Mouse (Mus musculus): ENCODE measurements around the gene Kcnd3.

Gene Kcnd3

DNA sequence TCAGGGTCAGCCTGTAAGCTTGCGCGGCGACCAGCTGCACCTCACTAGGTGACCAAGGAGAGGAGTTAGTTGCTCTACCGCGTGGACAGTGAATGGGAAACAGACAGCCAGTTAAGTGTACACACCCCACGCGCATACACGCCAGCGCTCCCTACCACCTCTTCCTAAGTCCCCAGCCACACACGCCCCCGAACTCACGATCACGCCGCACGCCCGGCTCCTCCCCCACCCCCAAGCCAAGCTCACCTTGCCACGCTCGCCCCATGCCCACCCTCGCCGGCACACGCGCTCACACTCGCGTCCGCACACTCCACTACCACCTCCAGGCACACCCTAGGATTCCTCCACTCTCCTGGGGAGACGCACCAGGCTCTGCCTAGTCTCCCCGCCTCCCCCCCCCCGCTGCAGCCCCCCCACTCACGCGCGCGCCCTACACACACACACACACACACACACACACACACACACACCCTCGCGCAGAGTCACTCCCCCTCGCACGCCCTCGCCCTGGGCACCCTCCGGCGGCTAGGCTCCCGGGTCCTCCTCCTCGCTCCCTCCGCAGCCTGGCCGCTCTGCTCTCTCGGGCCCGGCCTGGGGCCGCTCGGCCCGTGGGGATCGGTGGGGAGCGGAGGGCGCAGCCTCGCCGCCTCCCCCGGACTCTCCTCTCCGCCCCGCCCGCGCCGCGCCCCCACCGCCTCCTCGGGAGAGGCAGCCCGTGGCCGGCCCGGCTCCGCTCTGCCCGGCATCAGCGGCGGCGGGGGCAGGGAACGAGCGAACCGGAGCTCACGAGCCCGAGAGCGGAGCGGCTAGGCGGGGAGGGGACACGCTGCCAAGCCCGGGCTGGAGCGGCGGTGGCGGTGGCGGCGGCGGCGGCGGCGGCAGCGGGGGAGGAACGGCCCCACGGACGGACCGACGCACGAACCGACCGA, at the start of gene Kcnd3:
Gene Kcnd3 (plus strand): TSS at position 704 of the 929 bp plus-strand sequence.
- peak; percentile 8 for DNase-seq

DNA sequence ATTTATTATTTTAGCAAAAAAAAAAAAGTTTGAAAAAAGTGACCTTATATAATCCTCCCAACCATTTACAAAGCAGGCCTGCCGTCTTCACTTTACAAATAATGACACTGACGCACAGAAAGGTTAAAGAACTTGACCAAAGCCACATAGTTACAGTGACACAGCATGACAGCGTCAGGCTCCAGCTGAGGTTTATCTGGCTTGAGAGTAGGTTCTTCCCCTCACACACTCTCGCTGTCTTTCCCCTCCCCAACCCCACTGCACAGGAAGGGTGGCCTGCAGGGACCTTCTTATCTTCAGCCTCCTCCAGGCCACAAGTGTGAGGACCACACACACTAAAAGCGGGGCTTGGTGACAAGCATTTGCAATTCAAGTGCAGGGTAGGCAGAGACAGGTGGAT, 49.5 kb upstream of the Kcnd3 start:
- no peak for DNase-seq

DNA sequence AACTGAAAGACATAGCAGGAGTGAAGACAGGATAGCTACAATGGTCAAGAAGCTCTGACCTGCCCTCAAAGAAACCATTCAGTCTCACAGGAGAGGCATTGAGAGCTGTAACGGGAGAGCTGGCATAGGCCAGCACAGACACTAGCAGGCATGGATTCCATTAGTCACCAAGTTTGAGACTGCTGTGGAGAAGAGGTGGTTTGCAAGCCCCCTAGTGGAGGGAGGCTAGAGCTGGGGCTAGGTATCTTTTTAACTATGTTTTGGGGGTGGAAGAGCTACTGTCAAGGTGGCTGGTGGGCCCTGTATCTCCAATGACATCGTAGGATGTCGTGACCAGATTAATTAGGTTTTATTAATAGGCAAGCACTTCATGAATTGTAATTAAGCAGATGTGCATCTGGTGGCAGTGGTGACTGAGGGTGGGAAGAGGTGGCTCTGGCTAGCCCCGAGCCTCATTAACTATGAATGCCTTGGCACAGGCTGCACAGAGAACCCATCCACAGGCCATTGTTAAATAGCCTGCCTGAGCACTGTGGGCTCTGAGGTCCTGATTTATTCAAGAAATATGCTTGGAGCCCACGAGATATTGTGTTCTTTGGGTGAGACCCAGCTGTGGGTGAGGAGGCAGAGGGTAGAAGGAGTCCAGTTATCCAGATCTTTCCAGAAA, 48.6 kb upstream of the Kcnd3 start:
- no peak for DNase-seq

DNA sequence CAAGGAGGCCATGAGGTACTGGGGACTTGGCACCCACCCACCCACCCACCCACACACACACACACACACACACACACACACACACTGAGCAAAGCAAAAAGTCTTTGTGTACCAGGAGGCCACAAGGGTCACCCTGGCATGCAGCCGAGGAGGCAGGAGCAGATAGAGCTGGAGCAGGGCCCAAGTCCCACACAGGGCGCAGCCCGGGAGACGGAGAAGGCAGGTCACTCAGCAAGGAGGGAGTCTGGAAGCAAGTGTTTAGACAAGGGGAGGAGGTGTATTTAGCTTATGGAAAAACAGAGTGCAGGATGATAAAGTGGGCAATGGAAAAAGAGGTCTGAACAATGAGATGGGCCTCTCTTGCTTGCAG, 48.1 kb upstream of the Kcnd3 start:
- DNase-seq = peak; percentile 10

DNA sequence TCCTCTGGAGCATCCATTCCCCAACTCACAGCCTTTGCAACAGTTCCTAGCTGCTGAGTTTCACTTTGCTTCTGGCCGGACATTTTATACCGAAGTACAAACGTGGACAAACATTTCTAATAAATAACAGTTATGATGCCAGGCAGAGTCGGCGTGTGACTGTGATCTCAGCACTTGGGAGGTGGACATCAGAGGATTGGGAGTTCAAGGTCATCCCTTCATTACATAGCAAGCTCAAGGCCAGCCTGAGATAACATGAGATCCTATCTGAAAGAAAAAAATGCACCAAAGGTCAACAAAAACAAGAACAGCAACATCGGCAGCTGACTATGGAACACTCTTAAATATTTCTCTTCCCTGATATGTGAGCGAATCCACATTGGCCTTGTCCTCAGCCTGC, 46.6 kb upstream of the Kcnd3 start:
- DNase-seq = no peak

DNA sequence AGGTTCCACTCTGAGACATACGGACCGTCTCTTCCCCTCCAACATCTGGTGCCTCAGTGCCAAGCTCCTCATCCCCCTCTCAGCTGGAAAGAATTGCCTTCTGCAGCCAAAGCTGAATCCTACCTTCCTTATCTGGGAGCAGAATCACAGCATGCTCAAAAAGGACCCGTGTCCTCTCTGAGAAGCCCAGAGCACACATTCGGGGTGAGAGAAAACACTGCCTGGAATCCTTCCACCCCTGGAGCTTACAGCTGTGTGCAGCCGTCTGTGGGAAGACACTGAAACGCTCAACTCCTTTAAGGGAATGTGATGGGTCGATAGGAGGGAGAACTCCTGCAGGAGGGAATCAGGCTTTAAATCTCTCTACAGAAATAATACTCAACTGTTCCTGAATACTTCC, 46.1 kb upstream of the Kcnd3 start:
- DNase-seq = no peak

DNA sequence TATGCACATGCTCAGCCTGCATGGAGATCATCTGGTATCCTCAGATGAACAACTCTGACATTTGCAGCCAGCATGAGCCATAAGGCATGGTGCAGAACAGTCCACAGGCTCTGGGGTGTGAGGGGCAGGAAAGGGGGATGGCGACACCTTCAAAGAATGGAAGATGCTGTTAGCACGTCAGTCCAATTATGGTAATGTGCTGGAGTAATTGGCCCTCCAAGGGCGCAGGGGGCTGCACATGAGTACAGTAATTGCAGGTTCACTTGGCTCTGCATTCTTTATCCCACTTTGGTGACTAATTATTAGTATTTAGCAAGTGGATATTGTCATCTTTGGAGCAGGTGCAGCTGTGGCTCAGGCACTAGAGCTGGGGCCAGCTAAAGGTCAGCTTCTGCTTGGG, 43.9 kb upstream of the Kcnd3 start:
- no peak for DNase-seq

DNA sequence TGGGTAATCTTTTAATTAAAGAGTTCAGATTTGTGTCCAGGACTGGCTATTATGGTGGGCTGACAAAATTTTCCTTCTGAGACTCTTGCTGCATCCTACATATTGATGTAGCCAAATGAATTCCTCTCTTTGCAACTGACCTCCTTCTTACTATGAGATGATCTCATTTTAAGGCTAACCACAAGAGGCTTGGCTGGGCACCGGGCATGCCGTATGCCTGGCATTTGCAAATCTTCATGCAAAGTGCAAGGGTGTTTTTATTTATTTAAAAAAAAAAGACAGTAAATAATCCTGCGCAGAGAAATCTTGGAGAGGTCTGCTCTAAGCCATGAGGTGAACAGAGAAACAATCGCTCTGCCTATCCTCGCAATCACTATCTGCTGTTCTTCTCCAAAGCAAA, 41.3 kb upstream of the Kcnd3 start:
- DNase-seq = no peak

DNA sequence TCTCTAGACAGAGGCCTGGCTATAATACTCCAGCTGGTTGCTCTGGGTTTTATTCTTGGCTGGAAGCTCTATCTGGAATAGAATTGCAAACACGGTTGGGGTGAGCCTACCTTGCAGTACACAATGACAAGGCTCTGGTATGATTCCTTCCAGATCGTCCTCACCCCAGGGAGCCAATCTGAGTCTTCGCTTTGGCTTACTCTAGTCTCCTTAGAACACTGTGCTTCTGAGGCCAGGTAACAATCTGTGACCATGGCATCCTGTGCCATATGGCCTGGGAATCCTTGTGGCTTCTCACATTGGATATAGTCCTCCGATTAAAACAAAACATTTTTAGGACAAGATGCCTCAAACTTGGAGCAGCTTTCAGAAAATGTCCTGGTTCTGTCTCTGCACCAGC, 40.4 kb upstream of the Kcnd3 start:
- DNase-seq = no peak

DNA sequence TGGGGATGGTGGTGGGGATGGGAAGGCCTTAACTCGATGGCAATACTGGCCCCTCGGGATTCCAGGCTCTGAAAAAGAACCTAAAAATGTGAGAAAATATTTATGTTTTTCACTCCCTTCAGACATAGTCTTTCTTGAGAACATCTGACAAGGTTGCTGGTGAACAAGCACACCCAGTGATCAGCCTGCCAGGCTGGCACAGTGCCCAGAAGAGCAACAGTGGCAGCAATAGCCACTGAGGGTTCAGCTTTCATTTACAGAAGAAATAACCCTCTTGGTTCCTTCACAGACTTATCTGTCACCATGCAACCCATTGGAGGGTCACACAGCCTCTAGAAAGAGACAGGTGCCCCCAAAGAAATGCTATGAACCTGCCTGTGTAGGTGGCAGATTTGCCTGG, 39.9 kb upstream of the Kcnd3 start:
- no peak for DNase-seq

DNA sequence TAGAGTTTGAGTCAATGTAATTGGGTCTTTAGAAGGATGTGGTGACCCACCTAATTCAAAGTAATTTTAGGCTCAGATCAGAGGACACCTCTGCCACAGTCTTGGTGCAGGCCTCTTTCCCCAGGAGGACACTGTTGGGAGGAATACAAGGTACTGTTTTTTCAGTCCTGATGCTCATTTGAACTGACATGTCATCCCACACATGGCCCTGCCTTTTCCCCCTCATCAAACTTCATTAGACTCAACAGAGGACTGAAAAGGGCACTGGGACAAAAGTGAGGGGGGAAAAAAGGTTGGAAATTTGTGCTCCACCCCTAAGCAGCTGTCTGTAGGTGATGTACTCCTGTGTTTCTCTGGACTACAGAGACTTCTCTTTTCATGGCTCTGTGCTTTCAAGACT, 39.4 kb upstream of the Kcnd3 start:
- no peak for DNase-seq

DNA sequence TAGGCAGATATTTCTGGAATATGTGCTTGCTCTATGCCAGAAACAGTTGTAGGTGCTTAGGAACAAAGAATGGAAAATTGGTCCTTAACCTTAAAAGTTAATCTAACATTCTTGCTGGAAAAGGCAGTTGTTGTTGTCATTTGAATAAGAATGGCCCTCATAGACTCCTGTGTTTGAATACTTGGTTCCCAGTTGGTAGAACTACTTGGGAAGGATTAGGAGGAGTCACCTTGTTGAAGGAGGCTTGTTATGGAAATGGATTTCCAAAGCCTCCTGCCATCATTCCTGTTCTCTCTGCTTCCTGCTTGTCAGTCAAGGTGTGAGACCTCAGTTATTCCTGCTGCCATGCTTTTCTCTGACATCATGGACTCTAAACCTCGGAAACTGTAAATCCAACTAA, 33.7 kb upstream of the Kcnd3 start:
- DNase-seq = no peak

DNA sequence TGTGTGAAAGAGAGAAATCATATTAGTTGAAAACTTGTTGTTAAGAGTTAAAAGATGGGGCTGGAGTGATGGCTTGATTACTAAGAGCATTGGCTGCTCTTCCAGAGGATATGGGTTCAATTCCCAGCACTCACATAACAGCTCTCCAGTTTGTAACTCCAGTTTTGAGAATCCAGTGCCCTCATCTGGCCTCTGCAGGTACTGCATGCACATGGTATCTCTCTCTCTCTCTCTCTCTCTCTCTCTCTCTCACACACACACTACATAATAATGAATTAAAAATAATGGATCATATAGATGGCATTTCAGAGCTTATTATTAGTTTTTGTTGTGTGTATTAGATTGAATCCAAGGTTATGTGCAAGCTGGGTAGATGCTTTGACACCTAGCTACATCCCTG, 29.7 kb upstream of the Kcnd3 start:
- DNase-seq = no peak

DNA sequence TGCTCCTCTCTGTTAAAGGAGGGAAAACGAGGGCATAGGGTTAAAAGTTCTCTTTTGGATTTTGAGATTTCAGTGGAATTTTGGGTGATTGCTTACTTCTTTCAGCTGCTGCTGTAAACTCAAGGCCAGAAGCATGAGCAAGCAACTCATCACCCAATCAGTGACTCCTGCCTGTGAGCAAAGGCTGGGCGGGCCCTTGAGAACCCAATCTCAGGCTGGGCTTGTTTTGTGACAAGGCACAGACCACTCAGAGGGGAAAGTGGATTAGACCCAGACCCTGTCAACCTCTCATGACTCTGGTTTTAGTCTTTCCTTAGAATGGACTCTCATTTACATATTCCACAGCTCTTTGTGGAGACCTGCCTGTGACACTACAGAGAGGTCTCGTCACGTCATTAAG, 28.7 kb upstream of the Kcnd3 start:
- DNase-seq = peak; percentile 5

DNA sequence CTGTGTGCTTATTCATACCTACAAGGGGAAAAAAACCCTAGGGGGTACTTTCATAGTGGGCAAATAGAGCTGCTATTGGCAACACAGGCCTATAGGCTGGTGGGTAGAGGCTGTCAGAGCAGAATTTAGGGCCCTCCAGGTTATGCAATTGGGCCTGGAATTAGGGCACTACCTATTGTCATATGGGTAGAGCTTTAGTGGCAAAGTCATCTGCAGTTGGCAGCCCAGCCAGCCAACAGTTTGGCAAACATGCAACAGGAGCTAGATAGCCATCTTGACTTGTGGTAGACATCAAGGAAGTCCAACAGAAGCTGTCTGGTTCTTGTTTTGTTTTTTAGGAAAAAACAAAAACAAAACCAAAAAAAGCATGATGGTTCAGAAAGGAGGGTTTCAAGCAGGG, 23.5 kb upstream of the Kcnd3 start:
- no peak for DNase-seq

DNA sequence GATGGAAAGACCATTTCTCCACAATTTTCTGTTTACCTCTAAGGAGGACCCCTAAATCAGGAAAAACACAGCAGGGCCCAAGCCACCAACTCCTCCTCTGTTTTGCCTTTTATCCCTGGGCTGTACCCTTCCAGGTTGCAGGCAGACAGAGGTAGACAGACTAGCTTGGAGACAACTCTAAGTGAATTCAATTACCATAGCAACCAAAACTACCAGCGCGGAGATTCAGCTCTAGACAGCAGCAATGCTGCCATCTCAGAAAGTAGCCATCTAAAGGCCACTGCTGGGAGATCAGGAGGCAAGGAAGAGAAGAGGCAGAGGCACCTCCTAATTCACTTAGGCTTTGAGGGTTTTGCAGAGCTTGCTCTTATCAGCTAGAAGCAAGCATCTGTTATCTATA, 15.7 kb upstream of the Kcnd3 start:
- DNase-seq = no peak

DNA sequence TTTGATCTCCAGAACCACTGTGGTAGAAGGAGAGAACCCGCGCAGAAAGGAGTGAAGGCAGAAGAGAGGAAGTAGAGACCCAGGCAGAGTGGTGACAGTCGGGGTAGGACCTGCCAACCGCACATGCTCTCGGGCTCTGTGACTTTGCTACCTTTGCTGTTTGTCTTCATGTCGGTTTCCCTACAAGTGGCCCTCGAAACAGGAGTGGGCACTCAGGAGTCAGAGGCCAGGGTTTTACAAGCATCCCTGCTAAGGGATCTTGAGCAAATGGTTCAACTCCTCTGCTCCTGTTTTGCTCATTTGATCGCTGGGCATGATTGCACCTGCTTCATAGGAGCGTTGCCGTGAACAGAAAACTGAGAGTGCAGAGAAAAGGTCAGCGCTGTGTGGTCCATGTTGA, 15.2 kb upstream of the Kcnd3 start:
- DNase-seq = peak; percentile 60

DNA sequence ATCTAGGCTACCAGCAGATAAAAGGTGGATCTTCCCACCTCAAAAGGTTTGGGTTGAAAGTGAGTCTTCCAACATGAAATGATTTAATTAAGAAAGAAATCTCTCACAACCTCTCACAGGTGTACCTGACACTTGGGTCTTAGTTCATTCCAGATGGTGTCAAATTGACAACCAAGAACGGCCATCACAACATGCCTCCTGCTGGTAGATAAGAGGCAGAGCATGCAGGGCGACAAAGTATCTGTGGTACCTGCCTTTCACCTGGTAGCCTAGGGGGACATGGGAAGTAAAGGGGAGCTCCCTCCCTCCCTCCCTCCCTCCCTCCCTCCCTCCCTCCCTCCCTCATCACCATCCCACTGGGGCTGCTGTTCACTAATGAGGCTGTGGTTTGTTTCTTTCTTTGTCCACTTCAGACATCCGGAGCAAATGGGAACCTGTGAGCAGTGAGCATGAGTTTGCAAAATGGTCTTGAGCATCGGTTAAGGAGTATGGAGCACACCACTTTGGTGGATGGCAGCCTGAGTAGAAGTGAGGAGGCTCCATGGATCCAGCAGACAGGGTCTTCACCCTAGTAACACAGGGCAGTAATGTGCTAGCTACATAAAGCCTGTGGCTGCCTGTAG, 11.1 kb upstream of the Kcnd3 start:
- no peak for DNase-seq

DNA sequence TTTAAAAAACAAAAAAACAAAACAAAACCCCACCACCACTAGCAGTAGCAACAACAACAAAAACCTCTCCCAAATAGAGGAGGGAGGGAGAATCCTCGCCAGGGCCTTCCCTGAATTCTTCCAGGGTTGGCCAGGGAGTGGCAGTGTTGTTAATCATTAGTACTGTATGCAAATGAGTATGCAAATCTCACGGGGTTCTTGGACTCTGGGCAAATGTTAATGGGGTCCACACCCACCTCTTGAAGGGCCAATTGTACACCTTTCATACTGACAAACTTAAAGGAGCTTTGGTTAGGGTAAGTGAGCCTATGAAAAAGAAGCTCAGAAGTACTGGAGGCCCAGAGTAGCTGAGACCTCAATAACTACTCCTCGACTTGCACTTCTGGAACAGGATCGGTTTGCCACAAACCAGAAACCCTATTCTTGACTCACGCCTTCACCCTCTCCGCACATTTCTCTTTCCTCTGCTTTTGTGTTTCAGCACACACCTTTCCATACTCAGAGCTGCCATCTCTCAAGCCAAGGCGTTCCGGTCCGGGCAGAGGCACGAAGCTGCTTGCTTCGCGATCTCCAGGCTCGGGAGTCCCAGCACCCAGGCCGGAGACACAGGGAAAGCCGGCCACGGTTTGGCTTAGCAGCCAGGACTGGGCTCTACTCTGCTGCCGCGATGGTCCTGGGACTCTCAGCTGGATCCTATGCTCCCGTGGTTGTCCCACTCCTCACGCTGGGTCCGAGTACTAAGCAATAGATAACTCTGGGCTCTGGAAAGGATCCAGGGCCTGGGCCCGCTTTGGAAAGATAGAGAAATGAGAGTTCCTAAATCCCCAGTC, 1.3 kb upstream of the Kcnd3 start:
- peak; percentile 41 for DNase-seq

DNA sequence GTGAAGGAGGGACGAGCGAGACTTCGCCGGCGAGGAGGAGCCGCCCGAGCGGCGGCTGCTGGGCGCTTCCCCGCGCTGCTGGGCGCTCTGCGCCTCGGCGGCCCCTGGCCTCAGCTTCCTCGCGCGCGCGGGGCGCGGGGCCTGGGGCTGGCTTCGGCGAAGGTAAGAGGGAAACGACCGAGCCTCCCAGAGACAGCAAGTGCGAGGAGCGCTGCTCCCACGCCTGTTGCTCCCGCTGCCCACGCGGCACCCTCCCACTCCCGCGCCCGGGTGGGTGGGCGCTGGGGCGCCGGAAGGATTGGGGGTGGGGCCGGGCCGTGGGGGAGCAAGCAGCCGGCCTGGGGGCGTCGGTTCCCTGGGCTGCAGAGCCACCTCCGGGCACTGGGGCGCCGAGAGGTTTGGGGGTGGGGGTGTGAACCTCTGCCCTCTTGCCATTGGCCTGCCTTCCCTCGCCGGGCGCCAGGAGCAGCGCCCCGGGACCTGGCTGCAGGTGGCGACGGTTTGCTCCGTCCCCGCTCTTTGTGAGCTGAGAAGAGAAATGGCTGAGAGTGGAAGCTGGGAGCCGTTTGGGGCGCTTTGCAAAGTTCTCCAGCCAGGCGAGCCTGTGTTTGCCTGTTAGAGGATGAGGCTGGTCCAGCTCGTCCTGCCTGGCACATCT, 555 bp downstream of the Kcnd3 start:
- no peak for DNase-seq

DNA sequence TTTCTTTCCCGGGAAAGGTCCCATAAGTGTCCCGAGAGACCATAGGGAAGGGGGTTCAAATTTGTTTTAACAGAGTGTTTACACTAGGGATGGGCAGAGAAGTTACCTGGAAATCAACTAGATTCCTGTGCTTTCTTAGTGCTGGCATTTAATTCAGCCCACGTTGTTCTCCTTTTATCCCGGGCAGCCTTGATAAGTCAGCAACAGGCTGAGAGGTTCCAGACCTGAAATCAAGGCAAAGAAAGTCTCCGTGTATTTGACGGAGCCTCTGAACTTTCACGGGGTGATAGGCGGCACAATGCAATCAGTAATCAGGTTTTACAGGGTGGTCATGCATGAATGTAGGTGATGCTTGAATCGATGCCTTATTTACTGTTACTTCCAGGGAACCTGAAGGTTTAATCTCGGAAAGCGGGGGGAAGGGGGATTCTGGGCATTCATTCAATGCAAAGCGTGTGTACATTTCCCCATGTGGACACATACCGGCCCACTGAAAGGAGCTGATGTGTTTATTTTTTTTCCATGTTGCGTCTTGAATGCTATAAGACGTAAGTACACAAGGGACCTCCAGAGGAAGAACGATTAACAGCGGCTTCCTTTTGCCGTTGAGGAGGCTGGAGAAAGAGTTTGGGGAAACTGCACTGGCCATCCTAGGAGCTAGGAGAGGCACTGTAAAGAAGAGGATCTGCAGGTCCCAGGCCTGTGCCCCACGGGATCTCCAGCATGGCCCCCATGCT, 1.3 kb downstream of the Kcnd3 start:
- DNase-seq = no peak

DNA sequence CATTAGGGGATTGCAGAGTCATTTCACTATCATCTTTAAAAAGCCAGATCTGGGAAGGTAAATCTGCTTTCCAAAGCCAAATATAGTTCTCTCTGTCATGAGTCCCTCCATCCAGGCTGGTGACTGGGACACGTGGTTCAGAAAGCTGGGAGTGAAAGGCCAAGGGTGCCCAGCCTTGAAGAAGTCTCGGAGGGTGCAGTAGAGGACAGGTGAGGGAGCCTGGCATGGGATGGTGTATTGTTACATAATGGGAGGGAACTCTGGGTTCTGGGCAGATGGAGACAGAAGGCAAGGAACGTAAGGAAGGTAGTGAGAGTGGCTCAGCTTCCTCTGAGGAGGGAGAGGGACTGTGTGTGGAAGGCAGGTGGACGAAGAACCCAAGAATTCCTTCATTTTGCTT, 5.5 kb downstream of the Kcnd3 start:
- no peak for DNase-seq

All from lung, postnatal 36 days (tissue).